Mouse (Mus musculus) urinary bladder, postnatal 25 days (tissue): Measurements from ENCODE around the gene Lpar1.

Source experiments
- DNase-seq: peaks from one replicate; pipeline ENCODE4 v3.0.0; 2022; ENCODE audit warnings: low spot score

Gene Lpar1

GRCm38 (mm10) chr4:58506539-58507527 lies 46.9 kb downstream of the Lpar1 start:
- DNase-seq = no peak

- DNase-seq = no peak
These were observed 49.4 kb downstream of the Lpar1 start for GRCm38 (mm10) chr4:58504250-58504649.

GRCm38 (mm10) chr4:58501012-58501777 lies 52.5 kb downstream of the Lpar1 start:
- no peak for DNase-seq

GRCm38 (mm10) chr4:58499831-58500230 lies 53.9 kb downstream of the Lpar1 start:
- no peak for DNase-seq

GRCm38 (mm10) chr4:58499241-58499640 lies 54.5 kb downstream of the Lpar1 start:
- DNase-seq = no peak

GRCm38 (mm10) chr4:58498734-58499133 lies 55.0 kb downstream of the Lpar1 start:
- DNase-seq = no peak

- DNase-seq = no peak
These were observed 56.4 kb downstream of the Lpar1 start for GRCm38 (mm10) chr4:58497284-58497683.

- DNase-seq = no peak
These were observed 57.0 kb downstream of the Lpar1 start for GRCm38 (mm10) chr4:58496743-58497142.

- DNase-seq = no peak
These were observed 62.0 kb downstream of the Lpar1 start for GRCm38 (mm10) chr4:58491742-58492141.

GRCm38 (mm10) chr4:58490374-58490773 lies 63.3 kb downstream of the Lpar1 start:
- DNase-seq = no peak

GRCm38 (mm10) chr4:58478564-58478963 lies 75.1 kb downstream of the Lpar1 start:
- DNase-seq = no peak

- no peak for DNase-seq
These were observed 76.0 kb downstream of the Lpar1 start for GRCm38 (mm10) chr4:58477691-58478090.

- no peak for DNase-seq
These were observed 82.3 kb downstream of the Lpar1 start for GRCm38 (mm10) chr4:58471203-58471910.

- DNase-seq = no peak
These were observed 83.8 kb downstream of the Lpar1 start for GRCm38 (mm10) chr4:58469651-58470592.

GRCm38 (mm10) chr4:58469035-58469434 lies 84.7 kb downstream of the Lpar1 start:
- DNase-seq = no peak

- DNase-seq = no peak
These were observed 88.1 kb downstream of the Lpar1 start for GRCm38 (mm10) chr4:58465586-58465985.

- no peak for DNase-seq
These were observed 89.1 kb downstream of the Lpar1 start for GRCm38 (mm10) chr4:58464390-58465164.

GRCm38 (mm10) chr4:58462990-58463389 lies 90.7 kb downstream of the Lpar1 start:
- no peak for DNase-seq

GRCm38 (mm10) chr4:58462586-58462985 lies 91.1 kb downstream of the Lpar1 start:
- DNase-seq = no peak

GRCm38 (mm10) chr4:58453334-58453733 lies 100.4 kb downstream of the Lpar1 start:
- no peak for DNase-seq
